Mouse (Mus musculus) adrenal gland, postnatal 36 days (tissue): ENCODE results near the gene Dxo. TPM values are rescaled to one million over a fixed set of nuclear protein-coding genes. Genes with fewer than 3 reads are reported as not detected.
"Not testable (repeated sequence)": the region's sequence is repeated elsewhere in the genome, so short reads cannot be mapped to it uniquely, and the experiment has no call there.

ENCODE experiments used
- DNase-seq, 2 experiments: peaks; one replicate each; pipeline ENCODE4 v3.0.0; 2021; ENCODE audit warnings: mixed read lengths in 1 of 2
- total RNA-seq, 2 experiments: library from RNA; stranded (reverse); gene quantifications; 2 replicates each; pipeline ENCODE4 v1.2.3; 2021

Dxo gene
- total RNA-seq, 2 experiments from 2014 or later, result 66.9 to 67.3 TPM

DNA sequence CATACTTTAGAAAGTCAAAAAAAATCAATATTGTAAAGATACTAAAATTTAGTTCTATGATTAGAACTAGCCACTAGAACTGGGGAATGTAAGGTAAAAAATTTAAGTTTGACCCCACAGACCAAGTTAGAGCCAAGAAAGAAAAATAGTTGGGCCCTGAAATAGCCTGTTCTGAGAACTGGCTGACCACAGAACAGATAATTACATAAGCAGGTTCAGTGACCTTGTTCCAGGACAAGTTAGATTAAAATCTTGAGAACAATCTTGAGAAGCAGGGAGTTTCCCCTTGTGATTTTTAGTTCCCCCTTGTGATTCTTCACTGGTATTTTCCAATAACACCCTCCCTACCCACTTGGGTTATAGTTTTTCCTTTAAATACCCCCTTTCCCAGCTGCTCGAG lies 6.0 kb upstream of the Dxo start:
- not testable (repeated sequence) for DNase-seq

DNA sequence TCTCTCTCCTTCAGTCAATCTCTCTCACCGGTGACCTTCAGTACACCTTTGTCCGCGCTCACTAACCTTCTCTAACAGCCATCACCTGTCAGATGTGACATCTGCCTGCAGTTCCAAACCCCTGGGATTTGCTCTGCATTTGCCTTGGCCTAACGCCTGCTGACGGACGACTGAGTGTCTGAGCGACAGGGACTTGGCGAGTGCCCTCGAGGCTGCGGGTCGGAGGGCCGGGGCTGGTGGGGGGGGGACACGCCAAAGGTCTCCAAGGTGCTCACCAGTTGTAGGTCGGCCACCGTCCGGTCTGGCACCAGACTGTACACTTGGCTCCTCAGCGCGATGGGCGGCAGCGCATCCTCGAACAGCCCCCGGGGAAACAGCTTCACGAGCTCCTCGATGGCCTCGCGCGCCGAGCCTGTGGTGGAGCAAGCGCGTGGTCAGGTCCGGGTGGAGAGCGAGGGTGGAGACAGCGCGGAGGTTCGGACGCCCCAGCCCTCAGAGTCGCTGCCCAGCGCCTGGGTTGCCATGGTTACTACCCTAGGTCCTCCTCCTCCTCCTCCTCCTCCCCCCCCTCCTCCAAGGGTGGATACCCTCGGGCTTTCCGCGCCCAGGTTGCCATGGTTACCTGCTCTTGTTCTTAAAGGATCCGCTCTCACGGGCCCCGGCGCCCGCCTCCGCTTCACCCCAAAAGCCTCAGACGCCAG lies 514 bp upstream of the Dxo start:
- peak in 1 of 2 experiments; percentile 84 for DNase-seq

- peak in 1 of 2 experiments; percentile 12 for DNase-seq
These were observed 875 bp downstream of the Dxo start for GRCm38 (mm10) chr17:34837464-34838324.

GRCm38 (mm10) chr17:34838785-34839184 lies 2.0 kb downstream of the Dxo start:
- no peak for DNase-seq

GRCm38 (mm10) chr17:34840736-34841307 lies 4.0 kb downstream of the Dxo start:
- DNase-seq, result no peak

DNA sequence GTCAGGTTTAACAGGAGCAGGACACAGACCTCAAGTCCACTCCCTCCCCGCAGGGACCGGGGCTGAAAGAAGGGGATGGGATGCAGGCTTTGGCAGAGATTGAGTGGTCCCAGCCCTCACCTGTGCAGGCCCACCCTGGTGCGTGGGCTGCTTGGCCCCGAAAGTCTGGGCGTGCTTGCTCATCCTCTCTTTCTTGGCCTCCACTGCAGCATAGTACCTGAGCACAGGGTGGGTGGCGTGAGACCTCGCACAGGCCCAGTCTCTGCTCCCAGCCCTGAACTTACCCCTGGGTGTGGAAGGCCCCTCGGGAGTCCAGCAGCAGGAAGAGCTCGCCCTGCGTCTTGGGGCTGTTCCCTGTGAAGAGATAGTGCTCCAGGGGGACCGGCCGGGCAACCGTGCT lies 8.1 kb downstream of the Dxo start:
- no peak for DNase-seq

GRCm38 (mm10) chr17:34847192-34847591 lies 10.4 kb downstream of the Dxo start:
- no peak for DNase-seq

DNA sequence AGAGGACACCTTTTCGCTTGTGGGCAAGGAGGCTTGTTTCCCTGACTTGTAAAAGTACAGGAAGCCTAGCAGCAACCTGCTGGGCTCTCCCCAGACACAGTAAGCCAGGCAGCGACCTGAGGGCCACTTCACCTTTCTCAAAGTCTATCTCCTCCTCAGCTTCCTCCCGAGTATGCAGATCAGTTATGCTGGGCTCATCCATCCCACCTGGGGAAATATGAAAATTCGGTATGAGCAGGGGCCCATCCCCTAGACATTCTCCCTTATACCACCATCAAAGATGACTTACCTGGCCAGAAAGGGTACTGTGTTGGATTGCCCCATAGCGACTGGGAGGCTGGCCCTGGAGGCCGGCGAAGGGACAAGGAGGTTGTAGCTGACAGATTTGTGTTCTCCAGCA lies 10.8 kb downstream of the Dxo start:
- DNase-seq, result no peak

- peak; percentile 99 for DNase-seq
These were observed 13.1 kb downstream of the Dxo start, which contains the start of the genes Skiv2l and Nelfe for GRCm38 (mm10) chr17:34849722-34850516. Gene Skiv2l, minus strand, starts transcription at chr17:34850210. Gene Nelfe, plus strand, starts transcription at chr17:34850391.

GRCm38 (mm10) chr17:34850517-34851125 lies 13.8 kb downstream of the Dxo start:
- DNase-seq, result no peak

GRCm38 (mm10) chr17:34853511-34853910 lies 16.7 kb downstream of the Dxo start:
- no peak for DNase-seq

DNA sequence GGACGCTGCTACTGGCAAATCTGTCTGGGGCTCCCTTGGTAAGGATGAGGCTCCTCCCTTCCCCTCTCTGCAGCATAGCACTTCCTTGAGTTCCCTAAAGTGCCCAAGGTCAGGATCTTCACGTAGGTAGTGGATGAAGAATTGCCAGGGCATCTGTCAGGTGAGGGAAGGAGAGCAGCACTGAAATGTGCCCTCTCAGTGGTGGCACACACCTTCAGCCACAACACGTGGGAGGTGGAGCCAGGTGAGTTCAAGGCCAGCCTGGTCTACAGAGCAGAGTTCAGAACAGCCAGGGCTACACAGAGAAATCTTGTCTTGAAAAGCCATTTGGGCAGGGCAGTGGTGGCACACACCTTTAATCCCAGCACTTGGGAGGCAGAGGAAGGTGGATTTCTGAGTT lies 17.9 kb downstream of the Dxo start:
- DNase-seq, result no peak

- DNase-seq, result peak; percentile 61 to 71
These were observed 19.0 kb downstream of the Dxo start for GRCm38 (mm10) chr17:34855825-34856224.

- DNase-seq, result no peak
These were observed 21.9 kb downstream of the Dxo start for GRCm38 (mm10) chr17:34858670-34859069.

DNA sequence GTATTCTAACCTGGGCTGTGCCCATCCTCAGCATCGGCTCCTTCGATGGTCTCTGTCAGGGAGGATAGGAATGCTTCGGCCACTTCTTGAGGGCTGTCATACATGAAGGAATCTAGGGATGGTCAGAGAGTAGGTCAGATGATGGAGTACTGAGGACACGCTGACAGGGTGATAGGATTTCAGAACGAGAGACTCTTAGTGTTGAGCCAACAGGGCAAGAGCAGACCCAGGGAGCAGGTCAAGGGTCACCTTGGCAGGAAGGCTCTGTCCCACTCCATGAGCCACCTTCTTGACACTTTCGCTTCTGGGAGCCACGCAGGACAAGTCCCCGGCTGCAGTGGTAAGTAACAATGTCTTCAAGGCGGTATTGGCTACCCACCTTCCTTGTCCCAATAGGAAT lies 23.7 kb downstream of the Dxo start:
- no peak for DNase-seq

- DNase-seq, result peak in 1 of 2 experiments; percentile 36
These were observed 25.0 kb downstream of the Dxo start for GRCm38 (mm10) chr17:34861704-34862415.

- DNase-seq, result no peak
These were observed 25.7 kb downstream of the Dxo start, which contains the start of gene Cfb for GRCm38 (mm10) chr17:34862416-34863081. Gene Cfb, minus strand, starts transcription at chr17:34862518.

GRCm38 (mm10) chr17:34865981-34866380 lies 29.2 kb downstream of the Dxo start:
- DNase-seq, result no peak

- peak; percentile 39 to 57 for DNase-seq
These were observed 37.5 kb downstream of the Dxo start for GRCm38 (mm10) chr17:34874321-34874720.

GRCm38 (mm10) chr17:34879336-34879879 lies 42.6 kb downstream of the Dxo start, which contains the start of gene Zbtb12:
Gene Zbtb12, plus strand, starts transcription at chr17:34879483.
- no peak for DNase-seq
